Mouse (Mus musculus): ENCODE measurements around the gene Bcar3.

GRCm38 (mm10) chr3:122484301-122484700 is 190.4 kb downstream of the Bcar3 start:
- TF ChIP-seq CTCF (IDR thresholded peaks at IDR 0.05; ENCODE audit: low read depth, low read length) (no peak), POLR2A (IDR thresholded peaks at IDR 0.05; ENCODE audit: borderline replicate concordance, low read depth, low read length) (no peak)

All from bone marrow macrophage, adult 2 months (primary cell).